Mouse (Mus musculus) embryonic facial prominence, embryonic 11.5 days (tissue): ENCODE measurements at regions not wholly inside any gene's neighbourhood (a gene's known extent, or its start where the extent isn't known, plus 50 kb on each side); places are given as distances from the start of the nearest gene placed in this dataset.

Experiments used
- ATAC-seq: fragments of 200-750 bp; cut with Nextera tagmentation; replicated peaks from 2 replicates; pipeline ENCODE4 v1.8.0; 2017; ENCODE audit warnings: low read depth; ENCODE audit not compliant: insufficient number of reproducible peaks, low FRiP score, low TSS enrichment
- DNase-seq: peaks from one replicate; pipeline ENCODE4 v3.0.0-alpha.2; 2015; ENCODE audit warnings: low spot score
- H3K27ac ChIP-seq: fragments of 300-500 bp; sonication (generic); replicated peaks from 2 replicates; pipeline ENCODE4 v1.5.1; 2014; ENCODE audit warnings: mild to moderate bottlenecking, low read depth, low read length, control low read depth
- H3K27me3 ChIP-seq: fragments of 300-500 bp; sonication (generic); 2 replicates; pipeline ENCODE4 v1.6.1; 2014; ENCODE audit warnings: mild to moderate bottlenecking, low read length, moderate library complexity, mixed read lengths; ENCODE audit not compliant: control insufficient read depth, insufficient read depth
- H3K36me3 ChIP-seq: fragments of 300-500 bp; sonication (generic); replicated peaks from 2 replicates; pipeline ENCODE4 v1.6.1; 2014; ENCODE audit warnings: low read depth, mild to moderate bottlenecking, low read length, moderate library complexity, mixed read lengths; ENCODE audit not compliant: control insufficient read depth, insufficient read depth
- H3K4me1 ChIP-seq: fragments of 300-500 bp; sonication (generic); 2 replicates; pipeline ENCODE4 v1.6.1; 2014; ENCODE audit warnings: low read length, mixed read lengths; ENCODE audit not compliant: control insufficient read depth, insufficient read depth
- H3K4me2 ChIP-seq: fragments of 300-500 bp; sonication (generic); 2 replicates; pipeline ENCODE4 v1.6.1; 2014; ENCODE audit warnings: low read depth, mild to moderate bottlenecking, control low read depth, low read length, moderate library complexity
- H3K4me3 ChIP-seq: fragments of 300-500 bp; sonication (generic); 2 replicates; pipeline ENCODE4 v1.5.1; 2014; ENCODE audit warnings: low read depth, low read length, control low read depth
- H3K9ac ChIP-seq: fragments of 300-500 bp; sonication (generic); replicated peaks from 2 replicates; pipeline ENCODE4 v1.6.1; 2014; ENCODE audit warnings: mild to moderate bottlenecking, control low read depth, low read length
- H3K9me3 ChIP-seq: fragments of 300-500 bp; sonication (generic); replicated peaks from 2 replicates; pipeline ENCODE4 v1.6.1; 2016; ENCODE audit warnings: mild to moderate bottlenecking, low read length, inconsistent platforms, mixed read lengths; ENCODE audit not compliant: control insufficient read depth
- WGBS: fragments of 180-500 bp; shearing (Covaris S2); extraction: QIAGEN DNeasy Blood & Tissue Kit; methylation state at CpG from one replicate; pipeline ENCODE4 v1.1.7; 2014; 5-methylcytosine and 5-hydroxymethylcytosine counted together

- no peaks in the 10 kb centered on the region for H3K9me3 ChIP-seq
Measured at GRCm38 (mm10) chr13:102482451-102482850, 210.9 kb upstream of the Cd180 start.

DNA sequence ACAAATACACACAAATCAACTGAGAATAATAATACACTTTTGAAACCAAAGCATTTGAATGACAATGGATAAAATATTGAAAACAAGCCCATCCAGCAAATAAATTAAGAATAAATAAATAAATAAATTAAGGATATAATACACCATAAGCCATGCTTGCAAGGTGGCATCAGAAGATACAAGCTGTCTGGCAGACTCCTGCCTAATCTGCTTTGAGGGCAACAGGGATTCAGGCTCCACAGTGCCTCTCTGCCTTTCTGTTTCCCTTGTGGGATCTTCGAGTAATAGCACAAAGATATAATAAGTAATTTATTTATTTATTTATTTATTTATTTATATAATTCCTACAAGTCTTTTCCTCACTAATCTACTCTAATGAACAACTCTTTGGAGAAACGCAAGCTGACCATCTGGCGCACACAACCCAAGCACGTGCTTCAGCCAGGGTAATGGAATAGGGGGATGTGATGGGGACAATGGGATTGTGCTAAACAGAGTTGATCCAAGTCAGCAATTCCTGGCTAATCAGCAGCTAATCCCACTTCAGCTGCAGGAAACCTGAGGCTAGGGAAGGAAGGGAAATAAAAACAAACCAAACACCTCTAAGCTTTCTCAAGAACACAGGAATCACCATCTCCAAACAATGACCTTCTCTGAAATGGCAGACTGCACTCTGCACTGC lies 205.8 kb upstream of the Cd180 start:
- no peaks in the 10 kb centered on the region for H3K4me1 ChIP-seq
- H3K27ac ChIP-seq = no peak overlapping the region
- H3K9ac ChIP-seq = no peak overlapping the region
- no peaks in the 10 kb centered on the region for H3K27me3 ChIP-seq
- ATAC-seq = no peak
- peak; percentile 44 for DNase-seq
- no peaks in the 10 kb centered on the region for H3K9me3 ChIP-seq
- no peak overlapping the region for H3K4me2 ChIP-seq
- no peaks in the 10 kb centered on the region for H3K36me3 ChIP-seq
- 43% methylated on average over 4 of the region's 4 CpGs for WGBS
- H3K4me3 ChIP-seq = no peak overlapping the region

More at GRCm38 (mm10) chr13:102482451-102482850, 210.9 kb upstream of the Cd180 start:
- DNase-seq (no peak), ATAC-seq (no peak)
- Histone ChIP-seq H3K4me3 (no peak overlapping the region), H3K27me3 (no peaks in the 10 kb centered on the region), H3K9ac (no peak overlapping the region), H3K4me1 (no peaks in the 10 kb centered on the region), H3K36me3 (no peaks in the 10 kb centered on the region), H3K4me2 (no peak overlapping the region), H3K27ac (no peak overlapping the region)
- WGBS = 85% methylated on average over 3 of the region's 3 CpGs

- Histone ChIP-seq H3K4me2 (no peak overlapping the region), H3K9me3 (no peaks in the 10 kb centered on the region), H3K4me1 (no peaks in the 10 kb centered on the region), H3K36me3 (no peaks in the 10 kb centered on the region), H3K27me3 (no peaks in the 10 kb centered on the region), H3K9ac (no peak overlapping the region), H3K4me3 (no peak overlapping the region), H3K27ac (no peak overlapping the region)
- no peak for ATAC-seq
- no peak for DNase-seq
- 66% methylated on average over 4 of the region's 4 CpGs for WGBS
Measured at GRCm38 (mm10) chr13:102491370-102491769, 202.0 kb upstream of the Cd180 start.

DNA sequence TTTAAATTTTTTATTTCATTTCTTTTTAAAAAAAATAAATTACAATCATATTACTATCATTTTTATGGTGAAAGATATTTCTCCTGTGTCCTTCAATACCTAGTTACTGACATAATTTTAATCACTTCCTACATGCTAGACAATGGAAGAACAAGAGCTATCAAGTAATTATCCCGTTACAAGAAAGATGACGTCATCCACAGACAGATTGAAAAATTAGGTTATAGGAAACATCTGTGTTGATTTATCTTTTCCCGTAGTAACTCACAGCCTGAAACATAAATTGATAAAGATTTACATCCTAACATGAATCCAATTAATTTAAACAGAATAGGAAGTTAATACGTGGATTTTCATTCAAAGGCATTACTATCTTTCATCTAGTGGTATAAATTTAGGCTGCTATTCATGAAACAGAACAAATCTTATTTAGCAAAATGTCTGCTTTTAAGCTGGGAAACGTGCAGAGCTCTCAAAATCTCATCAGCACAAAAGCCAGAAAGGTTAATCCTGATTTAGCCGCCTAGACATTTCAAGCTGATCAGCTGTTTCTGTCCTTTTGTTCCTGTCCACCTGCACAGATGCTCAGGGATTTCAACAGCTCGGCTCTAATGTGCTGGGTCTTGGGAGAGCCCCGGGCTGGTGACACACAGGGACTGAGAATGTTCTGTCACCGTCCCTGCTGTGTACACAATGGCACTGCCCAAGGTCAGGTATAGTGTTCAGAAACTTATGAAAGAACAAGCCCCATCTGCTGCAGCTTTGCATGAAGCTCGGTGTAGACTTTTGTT lies 189.0 kb upstream of the Cd180 start:
- peak; percentile 83 for ATAC-seq
- WGBS = 38% methylated on average over 10 of the region's 10 CpGs
- Histone ChIP-seq H3K27me3 (no peaks in the 10 kb centered on the region), H3K36me3 (no peaks in the 10 kb centered on the region), H3K27ac (no peak overlapping the region), H3K9ac (no peak overlapping the region), H3K4me2 (no peak overlapping the region), H3K4me1 (no peaks in the 10 kb centered on the region), H3K9me3 (no peaks in the 10 kb centered on the region), H3K4me3 (no peak overlapping the region)
- DNase-seq = peak; percentile 48

- H3K9ac ChIP-seq = no peak overlapping the region
- no peak overlapping the region for H3K27ac ChIP-seq
- H3K4me3 ChIP-seq = no peak overlapping the region
- DNase-seq (no peak), ATAC-seq (no peak)
- WGBS = 95% methylated on average over 1 of the region's 1 CpGs
- H3K4me2 ChIP-seq = no peak overlapping the region
- H3K9me3 ChIP-seq = no peaks in the 10 kb centered on the region
- no peaks in the 10 kb centered on the region for H3K27me3 ChIP-seq
- no peaks in the 10 kb centered on the region for H3K4me1 ChIP-seq
- no peaks in the 10 kb centered on the region for H3K36me3 ChIP-seq
Measured at GRCm38 (mm10) chr13:102507226-102507625, 186.1 kb upstream of the Cd180 start.

DNA sequence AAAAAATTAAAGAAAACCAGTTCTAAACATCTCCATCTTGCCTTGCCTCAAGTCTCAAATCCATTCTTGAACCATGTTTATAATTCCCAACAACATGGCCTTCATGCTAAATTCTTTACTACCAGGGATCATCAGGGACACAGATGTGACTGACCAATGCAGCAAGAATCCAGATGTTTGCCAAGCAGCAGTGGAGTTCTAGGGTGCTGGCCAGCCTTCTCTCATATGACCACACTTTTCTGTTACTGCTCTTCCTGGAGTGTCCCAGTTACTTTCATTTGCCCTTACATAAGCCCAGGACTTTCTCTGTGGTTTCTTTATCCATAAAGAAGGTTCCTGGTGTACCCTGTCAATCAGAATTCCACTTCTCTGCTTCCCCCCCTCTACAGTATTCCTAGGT lies 185.4 kb upstream of the Cd180 start:
- DNase-seq = no peak

GRCm38 (mm10) chr13:102510733-102511279 lies 182.6 kb upstream of the Cd180 start:
- H3K4me1 ChIP-seq = no peaks in the 10 kb centered on the region
- H3K27me3 ChIP-seq = no peaks in the 10 kb centered on the region
- H3K27ac ChIP-seq = no peak overlapping the region
- peak; percentile 73 for DNase-seq
- H3K36me3 ChIP-seq = no peaks in the 10 kb centered on the region
- WGBS = 26% methylated on average over 1 of the region's 1 CpGs
- no peak overlapping the region for H3K9ac ChIP-seq
- H3K4me3 ChIP-seq = no peak overlapping the region
- H3K4me2 ChIP-seq = no peak overlapping the region
- ATAC-seq = no peak
- H3K9me3 ChIP-seq = no peaks in the 10 kb centered on the region

More for the DNA sequence above, 185.4 kb upstream of the Cd180 start:
- H3K4me3 ChIP-seq = no peak overlapping the region
- no peaks in the 10 kb centered on the region for H3K9me3 ChIP-seq
- ATAC-seq = no peak
- H3K4me2 ChIP-seq = no peak overlapping the region
- no peaks in the 10 kb centered on the region for H3K27me3 ChIP-seq
- H3K9ac ChIP-seq = no peak overlapping the region
- no peaks in the 10 kb centered on the region for H3K4me1 ChIP-seq
- no peak overlapping the region for H3K27ac ChIP-seq
- no peaks in the 10 kb centered on the region for H3K36me3 ChIP-seq
